Mouse (Mus musculus): ENCODE results near the gene Arhgap9.

DNA sequence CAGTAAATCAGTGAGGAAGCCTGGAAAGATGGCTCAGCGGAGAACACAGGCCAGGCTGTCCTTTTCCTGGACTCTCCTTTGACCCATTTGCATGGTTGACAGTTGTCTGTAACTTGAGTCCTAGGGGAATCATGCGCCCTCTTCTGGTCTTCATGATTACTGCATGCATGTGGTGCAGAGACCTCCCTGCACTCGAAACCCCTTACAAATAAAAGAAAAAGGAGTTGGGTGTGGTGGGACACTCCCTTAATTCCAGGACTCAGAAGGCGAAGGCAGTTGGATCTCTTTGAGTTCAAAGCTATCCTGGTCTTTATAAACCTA is 9.4 kb upstream of the Arhgap9 start:
- TF ChIP-seq POLR2A (IDR thresholded peaks at IDR 0.05; ENCODE audit: low read depth, low read length) (no peak; the same call in 1 of the 2 replicates), CTCF (IDR thresholded peaks at IDR 0.05; ENCODE audit: extremely low read depth, insufficient read length, insufficient replicate concordance, low read depth, low read length) (peak; percentile 74; the same call in 1 of the 2 replicates)

All from small intestine, adult 2 months (tissue).